Mouse (Mus musculus): ENCODE data around the gene Cox14.
A peak's percentile ranks its signal among the peaks of the same experiment; 100 is the strongest.

GRCm38 (mm10) chr15:99717386-99718334 lies 7.8 kb upstream of the Cox14 start, which contains the start of gene Gpd1:
- TF ChIP-seq POLR2A (IDR thresholded peaks at IDR 0.05; ENCODE audit: insufficient read depth, low read depth, low read length) (peak; percentile 58), CTCF (IDR thresholded peaks at IDR 0.05; ENCODE audit: insufficient read depth, low read depth, low read length) (no peak)

Measured in olfactory bulb, adult 2 months (tissue).